Mouse (Mus musculus): ENCODE results near the gene Serinc4.

DNA sequence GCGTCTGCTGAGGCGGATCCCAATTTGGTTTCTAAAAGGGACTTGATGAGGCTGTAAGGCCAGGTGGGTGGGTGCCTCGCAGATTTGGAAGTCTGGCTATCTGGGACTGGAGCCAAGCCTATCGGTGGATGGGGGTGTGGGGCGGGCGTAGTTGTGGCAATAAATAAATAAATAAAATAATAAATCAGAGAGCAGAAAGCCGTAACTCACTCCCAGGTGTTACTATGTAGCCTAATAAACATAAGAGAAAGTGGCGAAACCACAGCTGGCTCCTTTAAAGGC, 13.6 kb downstream of the Serinc4 start:
- TF ChIP-seq CHD2 (IDR thresholded peaks at IDR 0.05; ENCODE audit: low read depth, low read length): no peak
- TF ChIP-seq ZC3H11A (IDR thresholded peaks at IDR 0.05; ENCODE audit: borderline replicate concordance, low read depth, low read length): no peak
- no peak for TF ChIP-seq HCFC1 (IDR thresholded peaks at IDR 0.05; ENCODE audit: borderline replicate concordance, insufficient read depth, low read length)

All from ES-E14 (cell line).